Mouse (Mus musculus) CD4-positive naive resting alpha-beta T cell, adult 76 days (primary cell): ENCODE data around the gene Ncor1. TPM values are rescaled to one million over a fixed set of nuclear protein-coding genes. Genes with fewer than 3 reads are reported as not detected.

Source experiments
- total RNA-seq: library from RNA; stranded (reverse); gene quantifications from one replicate; pipeline ENCODE4 v1.2.4, GENCODE M21; 2023

The Ncor1 gene
- total RNA-seq, result 507 TPM

DNA sequence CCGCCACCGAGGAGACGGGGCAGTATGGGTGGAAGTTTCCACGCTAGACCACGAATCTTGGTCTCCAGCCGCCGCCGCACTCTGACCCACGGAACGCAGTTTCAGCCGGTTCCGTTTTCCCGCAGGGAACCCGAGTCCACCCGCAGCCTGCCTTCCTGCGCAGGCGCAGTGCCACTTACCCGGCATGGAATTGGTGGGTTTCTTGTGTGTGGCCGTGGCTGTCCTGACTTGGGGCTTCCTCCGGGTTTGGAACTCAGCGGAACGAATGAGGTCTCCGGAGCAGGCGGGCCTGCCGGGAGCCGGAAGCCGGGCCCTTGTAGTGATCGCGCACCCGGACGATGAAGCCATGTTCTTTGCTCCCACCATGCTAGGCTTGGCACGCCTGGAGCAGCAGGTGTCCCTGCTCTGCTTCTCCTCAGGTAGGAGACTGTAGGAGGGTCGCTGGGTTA is at the start of gene Ncor1, which contains the start of gene Pigl:
Gene Ncor1, minus strand, starts transcription at position 266 of the 449 bp plus-strand sequence.
Gene Pigl, plus strand, starts transcription at position 185 of the 449 bp plus-strand sequence.

DNA sequence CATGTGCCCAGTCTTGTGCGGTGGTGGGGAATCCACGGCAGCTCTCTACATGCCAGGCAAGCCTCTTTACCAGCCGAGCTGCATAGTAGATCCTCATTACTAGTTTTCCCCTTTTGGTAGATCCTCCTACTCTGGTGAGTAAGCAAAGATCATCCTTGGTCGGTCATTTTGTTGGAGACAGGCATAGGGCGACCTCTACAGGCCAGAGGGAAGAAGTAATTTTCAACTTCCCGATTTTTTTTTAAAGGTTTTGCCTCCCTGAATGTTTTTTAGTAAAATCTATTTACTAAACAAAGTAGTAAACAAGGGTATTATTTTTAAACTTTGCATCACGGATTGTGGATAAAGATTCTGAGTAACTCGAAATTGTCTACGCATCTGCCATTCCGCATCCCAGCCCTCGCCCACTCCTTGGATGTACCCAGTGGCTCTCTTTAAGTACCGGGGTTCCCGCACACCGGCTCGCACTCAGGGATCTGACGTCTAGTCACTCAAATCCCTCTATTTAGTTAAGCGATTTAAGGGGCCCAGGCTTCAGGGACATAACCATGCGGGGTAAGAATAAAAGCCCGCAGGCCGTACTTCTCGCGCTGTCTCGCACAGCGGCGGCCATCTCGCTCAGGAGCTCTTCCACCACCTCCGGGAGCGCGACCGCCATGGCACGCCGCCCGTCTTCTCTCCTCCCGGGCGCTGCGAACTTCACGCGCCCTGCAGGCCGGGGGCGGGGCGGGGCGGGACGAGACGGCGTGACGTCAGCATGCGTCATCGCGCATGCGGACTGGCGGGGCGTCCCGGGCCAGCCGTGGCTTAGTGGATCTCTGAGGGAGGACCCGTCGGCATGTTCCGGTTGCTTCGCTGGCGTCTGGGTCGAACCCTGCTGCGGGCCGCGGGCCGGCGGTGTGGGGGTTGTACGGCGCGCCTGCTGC is 177.4 kb downstream of the Ncor1 start, which contains the start of the genes Zswim7 and Ttc19:
Gene Zswim7, minus strand, starts transcription at position 701 of the 926 bp plus-strand sequence.
Gene Ttc19, plus strand, starts transcription at position 799 of the 926 bp plus-strand sequence.

Other genes starting within 250 kb of the Ncor1 start
- gene Adora2b, start 209.6 kb downstream of the Ncor1 start, total RNA-seq, result not detected
- 7.0 TPM for gene Zswim7, start 177.2 kb downstream of the Ncor1 start, total RNA-seq
- 26.3 TPM for gene Ttc19, start 177.1 kb downstream of the Ncor1 start, total RNA-seq
- 10.8 TPM for gene Pigl, start 81 bp downstream of the Ncor1 start, total RNA-seq
- 3.7 TPM for gene Cenpv, start 80.7 kb upstream of the Ncor1 start, total RNA-seq
- gene Ubb, start 92.6 kb upstream of the Ncor1 start, total RNA-seq, result 1,521 TPM
- gene Trpv2, start 115.9 kb upstream of the Ncor1 start, total RNA-seq, result 39.3 TPM
- gene Lrrc75a, start 190.0 kb upstream of the Ncor1 start, total RNA-seq, result 0.85 TPM
- gene Mmgt2, start 190.1 kb upstream of the Ncor1 start, total RNA-seq, result 8.4 TPM